Mouse (Mus musculus): ENCODE data around the gene Psg21.
"Not testable (repeated sequence)": the region's sequence is repeated elsewhere in the genome, so short reads cannot be mapped to it uniquely, and the experiment has no call there.

The Psg21 gene

GRCm38 (mm10) chr7:18656625-18657024 lies at the start of gene Psg21:
Psg21 (minus strand) TSS chr7:18656725.
- DNase-seq (ENCODE audit: low spot score in 2 of 2) = not testable (repeated sequence)

DNA sequence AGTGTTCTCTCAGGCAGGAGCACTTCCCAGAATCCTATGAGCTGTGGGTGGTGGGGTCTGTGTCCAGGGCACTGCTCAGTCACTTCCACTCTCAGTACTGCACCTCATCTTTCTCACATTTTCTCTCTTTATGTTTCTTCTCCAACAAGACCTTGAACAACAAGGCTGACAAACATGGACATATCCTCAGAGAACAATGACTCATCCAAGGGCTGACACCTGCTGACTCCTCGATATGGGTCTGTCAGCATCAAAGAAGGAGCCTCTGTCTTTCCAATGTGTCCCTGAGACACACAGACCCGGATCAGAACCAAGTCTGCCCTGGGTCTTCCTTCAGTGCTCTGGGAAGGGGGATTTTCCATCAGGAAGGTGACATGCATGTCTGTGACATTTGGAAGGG lies 29.6 kb upstream of the Psg21 start, which contains the start of gene Psg20:
Gene Psg20 (minus strand): TSS at position 101 of the 400 bp plus-strand sequence.
- no peak for DNase-seq (ENCODE audit: low spot score in 2 of 2)

GRCm38 (mm10) chr7:18685586-18685985 lies 29.1 kb upstream of the Psg21 start:
- DNase-seq (ENCODE audit: low spot score in 2 of 2) = no peak

GRCm38 (mm10) chr7:18679772-18680171 lies 23.2 kb upstream of the Psg21 start:
- no peak for DNase-seq (ENCODE audit: low spot score in 2 of 2)

DNA sequence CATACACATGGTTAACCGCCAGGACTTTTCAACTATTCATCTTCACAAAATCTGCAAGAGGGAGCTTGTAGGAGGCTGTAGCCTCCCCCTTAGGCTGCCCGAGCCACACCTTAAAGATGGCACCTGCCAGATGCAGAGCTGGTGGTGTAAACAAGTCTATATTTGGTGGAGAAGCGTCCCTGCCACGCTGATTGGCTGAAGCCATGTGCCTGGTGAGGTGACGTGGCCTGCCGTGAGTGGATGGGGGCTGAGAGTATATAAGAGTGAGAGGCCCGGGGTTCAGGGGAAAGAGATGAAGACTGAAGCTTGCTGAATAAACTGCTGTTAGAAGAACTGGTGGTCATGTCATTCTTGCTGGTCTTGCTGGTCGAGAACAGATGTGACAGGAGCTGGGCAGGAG lies 29.6 kb downstream of the Psg21 start:
- DNase-seq (ENCODE audit: low spot score in 2 of 2) = not testable (repeated sequence)

- DNase-seq (ENCODE audit: low spot score in 2 of 2) = not testable (repeated sequence)
These were observed 40.1 kb downstream of the Psg21 start, which contains the start of gene Psg23 for GRCm38 (mm10) chr7:18616401-18616800. Psg23 (minus strand) TSS chr7:18616501.
